Mouse (Mus musculus) induced T-regulatory cell, adult 2 months (primary cell): ENCODE data around the gene Kcna5.

Experiments used
- DNase-seq: peaks from one replicate; pipeline ENCODE4 v3.0.0-alpha.2; 2012; ENCODE audit warnings: low read depth

Gene Kcna5

GRCm38 (mm10) chr6:126536926-126537325, 1.7 kb upstream of the Kcna5 start:
- DNase-seq = no peak

DNA sequence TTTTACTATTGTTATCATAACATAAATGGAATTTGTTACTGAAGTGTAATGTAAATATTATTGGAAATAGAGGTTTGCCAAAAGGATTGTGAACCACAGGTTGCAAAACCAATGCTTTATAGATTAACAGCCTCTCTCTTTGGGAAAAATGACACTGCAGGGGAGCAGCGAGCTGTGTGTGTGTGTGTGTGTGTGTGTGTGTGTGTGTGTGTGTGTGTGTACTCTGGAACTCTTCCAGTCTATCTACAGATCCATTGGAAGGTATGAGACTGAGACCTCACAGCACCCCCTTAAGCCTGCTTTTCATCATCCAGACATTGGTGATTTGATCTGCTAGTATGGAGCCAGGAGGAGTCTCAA, 679 bp upstream of the Kcna5 start:
- no peak for DNase-seq

GRCm38 (mm10) chr6:126534531-126535207, 543 bp downstream of the Kcna5 start:
- DNase-seq = no peak

GRCm38 (mm10) chr6:126531306-126531705, 3.9 kb downstream of the Kcna5 start:
- no peak for DNase-seq

GRCm38 (mm10) chr6:126530019-126530418, 5.2 kb downstream of the Kcna5 start:
- no peak for DNase-seq

GRCm38 (mm10) chr6:126514720-126515119, 20.5 kb downstream of the Kcna5 start:
- DNase-seq = no peak

GRCm38 (mm10) chr6:126513714-126514248, 21.4 kb downstream of the Kcna5 start:
- no peak for DNase-seq

- no peak for DNase-seq
Measured at GRCm38 (mm10) chr6:126513154-126513553, 22.1 kb downstream of the Kcna5 start.

GRCm38 (mm10) chr6:126508671-126509070, 26.5 kb downstream of the Kcna5 start:
- no peak for DNase-seq

- DNase-seq = no peak
Measured at GRCm38 (mm10) chr6:126503920-126504319, 31.3 kb downstream of the Kcna5 start.

DNA sequence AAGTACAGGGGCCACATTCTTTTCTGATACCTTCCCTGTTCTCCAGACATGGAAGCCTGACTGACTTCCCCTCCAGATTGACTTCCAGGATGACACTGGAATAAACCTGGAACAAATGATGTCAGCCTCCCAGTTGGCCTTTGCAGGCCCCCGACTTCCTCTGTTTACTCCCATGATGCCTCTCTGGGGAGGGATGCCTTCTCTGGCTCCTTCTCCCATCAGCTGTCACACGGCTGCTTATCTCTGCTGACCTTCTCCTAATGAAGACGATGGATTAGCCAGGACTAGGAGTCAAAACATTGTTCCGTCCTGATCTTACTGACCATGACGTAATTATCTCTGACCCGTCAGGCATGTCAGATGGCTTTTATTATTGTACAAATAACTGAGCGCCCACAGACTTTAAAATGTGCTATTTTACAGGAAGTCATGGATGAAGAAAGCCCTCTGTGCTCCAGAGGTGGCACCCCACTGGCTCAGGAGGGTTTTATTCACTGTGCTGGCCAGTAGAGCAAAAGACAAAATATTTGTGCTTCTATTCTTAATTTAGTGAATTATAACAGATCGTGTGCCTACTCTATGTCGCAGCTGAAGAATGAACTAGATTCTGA, 32.4 kb downstream of the Kcna5 start:
- no peak for DNase-seq

- no peak for DNase-seq
Measured at GRCm38 (mm10) chr6:126500985-126501384, 34.2 kb downstream of the Kcna5 start.

- peak; percentile 48 for DNase-seq
Measured at GRCm38 (mm10) chr6:126500088-126500487, 35.1 kb downstream of the Kcna5 start.

- DNase-seq = no peak
Measured at GRCm38 (mm10) chr6:126497878-126498277, 37.3 kb downstream of the Kcna5 start.

GRCm38 (mm10) chr6:126497173-126497839, 37.9 kb downstream of the Kcna5 start:
- no peak for DNase-seq

DNA sequence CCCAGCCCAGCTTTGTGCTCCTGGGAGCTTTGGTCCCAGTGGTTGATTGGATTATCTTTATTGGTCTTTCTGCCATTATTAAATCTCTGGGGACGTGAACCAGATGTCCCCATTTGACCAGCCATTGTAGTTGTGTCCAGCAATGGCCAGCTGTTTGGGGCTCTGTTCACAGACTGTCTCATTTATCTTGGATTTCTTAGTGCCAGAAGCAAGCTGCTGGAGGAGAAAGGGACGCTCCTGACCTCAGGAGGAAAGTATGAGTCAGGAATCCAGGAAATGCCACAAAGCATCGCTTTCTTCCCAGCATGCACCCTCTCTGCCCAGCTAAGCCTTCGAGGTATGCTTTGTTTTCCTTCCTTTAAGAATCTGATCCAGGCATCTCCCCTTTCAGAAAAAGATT, 48.1 kb downstream of the Kcna5 start:
- no peak for DNase-seq

DNA sequence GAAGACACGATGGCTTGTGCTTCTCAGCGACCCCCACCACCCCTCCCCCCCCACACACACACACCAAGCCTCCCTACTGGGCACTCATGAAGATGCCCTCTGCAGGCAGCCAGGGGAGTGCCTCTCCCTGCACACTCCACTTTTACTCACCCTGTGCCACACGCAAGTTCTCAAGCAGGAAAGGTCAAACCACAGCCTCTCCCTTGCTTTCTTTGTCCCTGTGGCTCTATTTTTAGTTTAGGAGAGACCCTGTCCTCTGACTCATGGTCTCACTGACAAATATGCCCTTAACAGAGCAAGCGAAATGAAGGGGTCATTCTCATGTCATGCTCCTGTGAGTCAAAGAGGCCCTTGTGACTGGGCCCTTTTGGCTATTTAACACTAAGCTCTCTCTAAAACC, 50.3 kb downstream of the Kcna5 start:
- DNase-seq = no peak

DNA sequence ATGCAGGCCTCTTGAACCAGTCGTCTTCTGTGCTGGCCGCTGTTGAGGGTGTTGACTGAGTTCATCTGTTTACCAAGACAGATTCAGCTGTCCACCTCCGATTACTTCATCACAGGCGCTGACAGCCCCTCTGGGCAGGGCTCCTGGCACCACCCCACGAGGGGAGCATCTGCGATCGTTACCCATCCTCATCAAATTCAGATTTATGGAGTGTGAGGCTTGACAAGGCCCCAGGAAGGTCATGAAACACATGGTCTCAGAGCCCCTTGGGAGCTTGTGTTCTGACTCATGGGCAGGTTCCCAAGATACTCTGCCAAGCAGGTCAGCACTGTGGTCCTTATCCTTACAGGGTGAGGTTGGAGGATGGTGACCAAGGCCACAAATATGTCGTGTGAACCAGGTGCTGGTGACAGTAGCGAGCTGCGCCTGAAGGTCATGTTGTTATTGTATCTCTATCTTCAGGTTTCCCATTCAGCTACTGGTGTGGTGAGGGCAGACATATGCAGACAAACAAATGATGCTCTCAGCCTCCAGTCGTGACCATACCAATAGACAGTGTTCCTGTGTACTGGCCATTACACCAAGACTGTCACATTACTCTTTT, 51.8 kb downstream of the Kcna5 start:
- DNase-seq = no peak
